Mouse (Mus musculus) CH12.LX (cell line): ENCODE results near the gene Tmem108.

ENCODE experiments used
- CTCF ChIP-seq, 2 experiments: IDR thresholded peaks in 1 of 2; conservative IDR thresholded peaks in 1 of 2; 2 replicates each; pipeline ENCODE4 v1.5.1; 2011 to 2012; ENCODE audit warnings: low read depth in 2 of 2, low read length in 2 of 2, improper control_type of control experiment in 1 of 2, inconsistent platforms in 1 of 2, mild to moderate bottlenecking in 1 of 2, moderate library complexity in 1 of 2
- EP300 ChIP-seq: IDR thresholded peaks from 2 replicates; pipeline ENCODE4 v1.6.1; 2011; ENCODE audit warnings: low read length, improper control_type of control experiment
- IRF4 ChIP-seq: IDR thresholded peaks from 2 replicates; pipeline ENCODE4 v1.6.1; 2014; ENCODE audit warnings: low read depth, mild to moderate bottlenecking, inconsistent platforms, low read length, improper control_type of control experiment
- KAT2A ChIP-seq: IDR thresholded peaks from 2 replicates; pipeline ENCODE4 v1.6.1; 2012; ENCODE audit warnings: low read length, improper control_type of control experiment, inconsistent platforms; ENCODE audit not compliant: insufficient replicate concordance
- MAZ ChIP-seq: IDR thresholded peaks from 2 replicates; pipeline ENCODE4 v1.6.1; 2012; ENCODE audit warnings: low read depth, mild to moderate bottlenecking, inconsistent platforms, low read length, improper control_type of control experiment, moderate library complexity
- MEF2A ChIP-seq: IDR thresholded peaks from 2 replicates; pipeline ENCODE4 v1.6.1; 2014; ENCODE audit warnings: low read depth, mild to moderate bottlenecking, inconsistent platforms, low read length, improper control_type of control experiment, borderline replicate concordance
- NRF1 ChIP-seq: IDR thresholded peaks from 2 replicates; pipeline ENCODE4 v1.6.1; 2014; ENCODE audit warnings: low read depth, mild to moderate bottlenecking, inconsistent platforms, low read length, improper control_type of control experiment, moderate library complexity
- POLR2A ChIP-seq: IDR thresholded peaks from 2 replicates; pipeline ENCODE4 v1.6.1; 2011; ENCODE audit warnings: low read depth, mild to moderate bottlenecking, improper control_type of control experiment, low read length
- RAD21 ChIP-seq: IDR thresholded peaks from 2 replicates; pipeline ENCODE4 v1.6.1; 2011; ENCODE audit warnings: low read depth, mild to moderate bottlenecking, low read length, improper control_type of control experiment, moderate library complexity
- USF1 ChIP-seq: IDR thresholded peaks from 2 replicates; pipeline ENCODE4 v1.6.1; 2014; ENCODE audit warnings: low read depth, mild to moderate bottlenecking, inconsistent platforms, low read length, improper control_type of control experiment
- ZC3H11A ChIP-seq: IDR thresholded peaks from 2 replicates; pipeline ENCODE4 v1.6.1; 2012; ENCODE audit warnings: low read depth, mild to moderate bottlenecking, inconsistent platforms, low read length, improper control_type of control experiment
- ZKSCAN1 ChIP-seq: IDR thresholded peaks from 2 replicates; pipeline ENCODE4 v1.6.1; 2012; ENCODE audit warnings: low read depth, inconsistent platforms, low read length, improper control_type of control experiment, borderline replicate concordance
- ZNF384 ChIP-seq: IDR thresholded peaks from 2 replicates; pipeline ENCODE4 v1.6.1; 2012; ENCODE audit warnings: low read depth, low read length, improper control_type of control experiment, inconsistent platforms

DNA sequence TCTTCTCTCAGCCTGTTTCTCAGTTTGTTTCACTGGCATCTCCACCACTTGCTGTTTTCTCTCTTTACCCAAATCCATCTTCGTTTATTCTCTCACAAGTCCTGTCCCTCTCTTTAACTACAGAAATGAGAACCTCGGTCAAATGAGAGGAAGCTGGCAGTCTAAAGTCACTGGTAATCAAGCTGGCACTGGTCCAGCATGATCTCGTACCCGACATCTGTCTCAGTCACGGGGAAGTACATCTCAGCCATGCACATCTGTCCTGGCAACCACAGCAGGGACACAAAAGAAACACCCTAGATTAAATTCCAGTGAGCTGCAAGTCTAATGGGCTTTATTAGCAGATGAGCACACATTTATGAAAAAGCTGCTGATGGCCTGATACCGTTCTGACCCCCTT lies 206.3 kb downstream of the Tmem108 start:
- TF ChIP-seq CTCF (conservative IDR thresholded peaks at IDR 0.05 in 1 of 2, IDR thresholded peaks at IDR 0.05 in 1 of 2; ENCODE audit: low read depth in 2 of 2, low read length in 2 of 2), result no peak
- no peak for TF ChIP-seq MAZ
- TF ChIP-seq ZC3H11A, result no peak
- no peak for TF ChIP-seq USF1
- TF ChIP-seq NRF1, result no peak
- no peak for TF ChIP-seq ZKSCAN1
- no peak for TF ChIP-seq IRF4
- TF ChIP-seq RAD21, result no peak
- TF ChIP-seq EP300, result no peak
- TF ChIP-seq MEF2A, result no peak
- TF ChIP-seq ZNF384, result no peak
- TF ChIP-seq POLR2A, result no peak
- TF ChIP-seq KAT2A, result no peak
